ENCODE assay signal across 8 mouse cellular contexts in the genomic region with DNA sequence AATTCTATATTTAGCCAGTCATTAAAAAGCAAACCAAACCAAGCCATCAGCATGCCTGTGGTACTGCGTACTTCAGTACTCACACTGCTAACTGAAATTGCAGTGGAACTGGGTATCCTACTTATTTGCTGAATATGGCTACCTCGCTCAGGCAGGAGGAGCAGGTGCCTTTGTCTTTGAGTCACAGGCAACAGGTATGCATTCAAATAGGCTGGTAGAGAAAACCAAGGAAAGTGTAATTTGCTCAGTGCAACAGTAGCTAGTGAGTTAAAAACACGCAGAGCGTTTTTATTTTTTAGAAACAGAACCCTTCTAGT. TPM values are rescaled to one million over a fixed set of nuclear protein-coding genes. Genes with fewer than 3 reads are reported as not detected.
DNase-seq lines count a peak whose midpoint lies in the region; ATAC-seq and TF ChIP-seq lines count a peak whose summit lies in the region.

No protein-coding gene starts in this region.

- no peak for TF ChIP-seq EP300 in liver, embryonic 14.5 days (IDR thresholded peaks at IDR 0.05; ENCODE audit: low read depth)

- DNase-seq in gastrocnemius, adult 2 months = no peak
- DNase-seq in gastrocnemius, adult 8-10 months (ENCODE audit: low spot score in 2 of 2) = no peak
- no peak for DNase-seq in forebrain, embryonic 11.5 days (ENCODE audit: low spot score)
- DNase-seq in liver, embryonic 14.5 days (ENCODE audit: low read depth in 3 of 3, low spot score in 3 of 3) = no peak
- no peak for DNase-seq in MN1 (ENCODE audit: low spot score)
- no peak for DNase-seq in layer of hippocampus, postnatal 14 days (ENCODE audit: low spot score in 2 of 2)
- no peak for DNase-seq in spleen, postnatal 10 days (ENCODE audit: low spot score in 2 of 2)

- intact Hi-C loops in gastrocnemius, adult 2 months (cut with DNase I) = no loop called here

- peak overlapping the region; percentile 89 for H3K4me3 ChIP-seq in gastrocnemius, adult 2 months
- peak overlapping the region; percentile 41 for H3K4me3 ChIP-seq in forebrain, embryonic 11.5 days (ENCODE audit: low read depth, low read length)
- peak overlapping the region; percentile 82 to 87 for H3K4me3 ChIP-seq in liver, embryonic 14.5 days (ENCODE audit: insufficient read depth in 1 of 2, low read depth in 2 of 2, low read length in 2 of 2)

- TF ChIP-seq CTCF in gastrocnemius, adult 2 months (IDR thresholded peaks at IDR 0.05) = no peak
- no peak for TF ChIP-seq CTCF in liver, embryonic 14.5 days (IDR thresholded peaks at IDR 0.05; ENCODE audit: low read depth)

- peak; percentile 51 for ATAC-seq in CD4-positive, CD25-positive, alpha-beta regulatory T cell, adult 4 months
- peak; percentile 37; the same call in 1 of the 2 replicates for ATAC-seq in forebrain, embryonic 11.5 days (replicated peaks; ENCODE audit: low FRiP score)
- no peak for ATAC-seq in liver, embryonic 14.5 days (ENCODE audit: insufficient read depth)

- H3K36me3 ChIP-seq in forebrain, embryonic 11.5 days (ENCODE audit: control insufficient read depth, insufficient read depth, low read length) = no peaks in the 10 kb centered on the region
- peaks cover 4% of the 10 kb centered on the region; the same call in 1 of the 2 replicates for H3K36me3 ChIP-seq in liver, embryonic 14.5 days (replicated peaks; ENCODE audit: control insufficient read depth, insufficient read depth, low read depth)

- peak overlapping the region; percentile 61 for H3K4me2 ChIP-seq in forebrain, embryonic 11.5 days (ENCODE audit: low read depth, low read length, severe bottlenecking)
- H3K4me2 ChIP-seq in liver, embryonic 14.5 days (ENCODE audit: low read depth) = peak overlapping the region; percentile 98

- H3K9me3 ChIP-seq in forebrain, embryonic 11.5 days (ENCODE audit: control insufficient read depth, low read length) = no peaks in the 10 kb centered on the region
- no peaks in the 10 kb centered on the region for H3K9me3 ChIP-seq in liver, embryonic 14.5 days (ENCODE audit: control insufficient read depth, low read length)

- WGBS in forebrain, embryonic 11.5 days = 17% methylated on average over 4 of the region's 4 CpGs
- WGBS in liver, embryonic 14.5 days (ENCODE audit: insufficient replicate concordance) = 0% methylated on average over 4 of the region's 4 CpGs

- peak overlapping the region; percentile 68; the same call in 1 of the 2 replicates for H3K9ac ChIP-seq in forebrain, embryonic 11.5 days (ENCODE audit: low read length)
- peak overlapping the region; percentile 88 for H3K9ac ChIP-seq in liver, embryonic 14.5 days (replicated peaks)

- no peaks in the 10 kb centered on the region for H3K27me3 ChIP-seq in forebrain, embryonic 11.5 days (ENCODE audit: control insufficient read depth, insufficient read depth, low read length)
- H3K27me3 ChIP-seq in liver, embryonic 14.5 days (ENCODE audit: control insufficient read depth, insufficient read depth, low read length) = no peaks in the 10 kb centered on the region

- peak overlapping the region; percentile 78 for H3K27ac ChIP-seq in gastrocnemius, adult 2 months
- H3K27ac ChIP-seq in forebrain, embryonic 11.5 days (ENCODE audit: low read depth, low read length) = no peak overlapping the region
- peak overlapping the region; percentile 93 for H3K27ac ChIP-seq in liver, embryonic 14.5 days

- no peaks in the 10 kb centered on the region; the same call in 1 of the 2 replicates for H3K4me1 ChIP-seq in forebrain, embryonic 11.5 days (replicated peaks; ENCODE audit: control insufficient read depth, insufficient read depth, low read length)
- peaks cover 45 to 47% of the 10 kb centered on the region in 2 experiments for H3K4me1 ChIP-seq in liver, embryonic 14.5 days (replicated peaks; ENCODE audit: control insufficient read depth in 2 of 2, insufficient read depth in 2 of 2, low read length in 1 of 2)

RNA-seq across cellular contexts. Expression of a gene that starts 1.9 kb away (rescaled TPM):
- 1 to 10 TPM; 1.9 to 2.7 TPM for total RNA-seq in gastrocnemius, adult 2 months (2021)
- total RNA-seq in gastrocnemius, adult 8-10 months (2022) = 1 to 10 TPM; 1.9 to 4.5 (median 3.0) TPM
- polyA plus RNA-seq in CD4-positive, CD25-positive, alpha-beta regulatory T cell, adult 4 months (2017; shearing (Covaris generic)) = 10 to 100 TPM; 39.8 to 46.7 TPM
- polyA plus RNA-seq in forebrain, embryonic 11.5 days (2014; fragmentation: Nextera tagmentation; extraction: Ambion mirVana) = 11.3 and 12.2 TPM in 2 replicates
- polyA plus RNA-seq in liver, embryonic 14.5 days (2012; rRNA removed) = 13.5 and 20.5 TPM in 2 replicates
- polyA plus RNA-seq in liver, embryonic 14.5 days (2014; fragmentation: Nextera tagmentation; extraction: Ambion mirVana) = 30.5 and 31.4 TPM in 2 replicates
- 1 to 10 TPM; 1.5 to 1.7 TPM for total RNA-seq in layer of hippocampus, postnatal 14 days (2021)

RNA-seq across cellular contexts. Expression of a gene that starts 53.2 kb away (rescaled TPM):
- 1,000 to 10,000 TPM in 1 of 2 experiments, 100 to 1,000 TPM in 1; 657 to 1,000 TPM for total RNA-seq in gastrocnemius, adult 2 months (2021)
- 100 to 1,000 TPM; 785 to 946 (median 837) TPM for total RNA-seq in gastrocnemius, adult 8-10 months (2022)
- 1 to 10 TPM; 2.5 to 3.5 TPM for polyA plus RNA-seq in CD4-positive, CD25-positive, alpha-beta regulatory T cell, adult 4 months (2017; shearing (Covaris generic))
- 14.9 and 17.4 TPM in 2 replicates for polyA plus RNA-seq in forebrain, embryonic 11.5 days (2014; fragmentation: Nextera tagmentation; extraction: Ambion mirVana)
- polyA plus RNA-seq in liver, embryonic 14.5 days (2012; rRNA removed) = 2.1 and 2.6 TPM in 2 replicates
- polyA plus RNA-seq in liver, embryonic 14.5 days (2014; fragmentation: Nextera tagmentation; extraction: Ambion mirVana) = 4.4 and 4.6 TPM in 2 replicates
- 10 to 100 TPM; 29.2 to 37.6 TPM for total RNA-seq in layer of hippocampus, postnatal 14 days (2021)

Comparison
In these comparisons a context has a peak if more than half of its experiments do, and no peak if none do; other contexts are left out.
1. RNA of a gene that starts 53.2 kb away (total RNA-seq): 657 to 1,000 TPM in gastrocnemius, adult 2 months and 785 to 946 TPM in gastrocnemius, adult 8-10 months; 29.2 to 37.6 TPM in layer of hippocampus, postnatal 14 days; every median in the first group is over 10 times any median in the second.
2. Peak in every context shown above with its lines, with median percentiles within 50 percentile points of each other: H3K4me3 ChIP-seq.